Mouse (Mus musculus) cerebellum, postnatal 14 days (tissue): ENCODE data around the gene Bcl6.

Experiments
- DNase-seq, 2 experiments: peaks; one replicate each; pipeline ENCODE4 v3.0.0; 2021; ENCODE audit warnings: mixed read lengths in 2 of 2

The Bcl6 gene

GRCm38 (mm10) chr16:23990161-23990970 is 1.7 kb upstream of the Bcl6 start:
- DNase-seq: peak in 1 of 2 experiments; percentile 28

- peak; percentile 70 to 73 for DNase-seq
These were observed 833 bp upstream of the Bcl6 start for GRCm38 (mm10) chr16:23989209-23990160.

- no peak for DNase-seq
These were observed 541 bp downstream of the Bcl6 start for GRCm38 (mm10) chr16:23988157-23988465.

- DNase-seq: peak; percentile 75 to 77
These were observed 1.1 kb downstream of the Bcl6 start for GRCm38 (mm10) chr16:23987341-23988156.

- peak; percentile 65 to 67 for DNase-seq
These were observed 1.8 kb downstream of the Bcl6 start for GRCm38 (mm10) chr16:23986871-23987270.

- DNase-seq: peak; percentile 23 to 26
These were observed 2.5 kb downstream of the Bcl6 start for GRCm38 (mm10) chr16:23986176-23986575.

- DNase-seq: peak; percentile 69 to 79
These were observed 3.2 kb downstream of the Bcl6 start for GRCm38 (mm10) chr16:23985467-23985861.

- DNase-seq: peak; percentile 68 to 69
These were observed 3.7 kb downstream of the Bcl6 start for GRCm38 (mm10) chr16:23984760-23985466.

- DNase-seq: peak; percentile 97
These were observed 4.5 kb downstream of the Bcl6 start for GRCm38 (mm10) chr16:23984183-23984582.

- DNase-seq: peak; percentile 94 to 96
These were observed 5.6 kb downstream of the Bcl6 start for GRCm38 (mm10) chr16:23982891-23983588.

GRCm38 (mm10) chr16:23981925-23982851 is 6.5 kb downstream of the Bcl6 start:
- peak; percentile 92 for DNase-seq

GRCm38 (mm10) chr16:23980991-23981720 is 7.5 kb downstream of the Bcl6 start:
- DNase-seq: peak; percentile 40 to 45

GRCm38 (mm10) chr16:23980201-23980870 is 8.3 kb downstream of the Bcl6 start:
- peak in 1 of 2 experiments; percentile 22 for DNase-seq

GRCm38 (mm10) chr16:23979446-23979845 is 9.2 kb downstream of the Bcl6 start:
- DNase-seq: no peak

- DNase-seq: peak in 1 of 2 experiments; percentile 27
These were observed 10.2 kb downstream of the Bcl6 start for GRCm38 (mm10) chr16:23978495-23978894.

- no peak for DNase-seq
These were observed 10.9 kb downstream of the Bcl6 start for GRCm38 (mm10) chr16:23977732-23978131.

GRCm38 (mm10) chr16:23976196-23976595 is 12.5 kb downstream of the Bcl6 start:
- no peak for DNase-seq

- no peak for DNase-seq
These were observed 14.9 kb downstream of the Bcl6 start for GRCm38 (mm10) chr16:23973635-23974367.
